Mouse (Mus musculus) CD4-positive, CD25-positive, alpha-beta regulatory T cell (primary cell): Measurements from ENCODE around the gene Gngt1. TPM values are rescaled to one million over a fixed set of nuclear protein-coding genes. Genes with fewer than 3 reads are reported as not detected.

ENCODE experiments used
- polyA plus RNA-seq: library from polyadenylated mRNA; unstranded; fragments of 100-300 nt; shearing (Covaris generic); gene quantifications from one replicate; pipeline ENCODE4 v1.2.1, GENCODE M21; 2017

Gene Gngt1
- not detected for polyA plus RNA-seq

GRCm38 (mm10) chr6:3993492-3993891, at the start of gene Gngt1:
Gene Gngt1 (plus strand): TSS chr6:3993792.

GRCm38 (mm10) chr6:3988750-3989149, 4.8 kb upstream of the Gngt1 start, which contains the start of gene Tfpi2:
Gene Tfpi2 (minus strand): TSS chr6:3988919.

GRCm38 (mm10) chr6:4003890-4004306, 10.3 kb downstream of the Gngt1 start, which contains the start of gene Gng11:
Gene Gng11 (plus strand): TSS chr6:4003904.

Other genes with a start within 250 kb of the Gngt1 start
- gene Calcr, start 229.1 kb upstream of the Gngt1 start, polyA plus RNA-seq: not detected
- not detected for gene Tfpi2, start 4.9 kb upstream of the Gngt1 start, polyA plus RNA-seq
- gene Gng11, start 10.1 kb downstream of the Gngt1 start, polyA plus RNA-seq: not detected
- 34.8 TPM for gene Bet1, start 93.2 kb downstream of the Gngt1 start, polyA plus RNA-seq